Mouse (Mus musculus) midbrain, embryonic 11.5 days (tissue): Measurements from ENCODE around the gene Wfdc16. TPM values are rescaled to one million over a fixed set of nuclear protein-coding genes. Genes with fewer than 3 reads are reported as not detected.
"Not testable (repeated sequence)": the region's sequence is repeated elsewhere in the genome, so short reads cannot be mapped to it uniquely, and the experiment has no call there.

Experiments
- ATAC-seq: fragments of 200-750 bp; cut with Nextera tagmentation; 2 replicates; pipeline ENCODE4 v1.8.0; 2017; ENCODE audit warnings: moderate TSS enrichment, moderate library complexity; ENCODE audit not compliant: low FRiP score
- DNase-seq: peaks from one replicate; pipeline ENCODE4 v3.0.0; 2015; ENCODE audit warnings: low spot score; ENCODE audit errors: missing footprints
- H3K27ac ChIP-seq: fragments of 300-500 bp; sonication (generic); 2 replicates; pipeline ENCODE4 v1.5.1; 2014; ENCODE audit warnings: low read depth, low read length
- H3K27me3 ChIP-seq: fragments of 300-500 bp; sonication (generic); 2 replicates; pipeline ENCODE4 v1.6.1; 2014; ENCODE audit warnings: mild to moderate bottlenecking, low read length, moderate library complexity, mixed read lengths; ENCODE audit not compliant: control insufficient read depth, insufficient read depth
- H3K36me3 ChIP-seq: fragments of 300-500 bp; sonication (generic); 2 replicates; pipeline ENCODE4 v1.6.1; 2014; ENCODE audit warnings: mild to moderate bottlenecking, low read length, moderate library complexity, mixed read lengths; ENCODE audit not compliant: control insufficient read depth, insufficient read depth
- H3K4me1 ChIP-seq: fragments of 300-500 bp; sonication (generic); 2 replicates; pipeline ENCODE4 v1.6.1; 2014; ENCODE audit warnings: low read length; ENCODE audit not compliant: control insufficient read depth, insufficient read depth
- H3K4me2 ChIP-seq: fragments of 300-500 bp; sonication (generic); 2 replicates; pipeline ENCODE4 v1.6.1; 2014; ENCODE audit warnings: mild to moderate bottlenecking, moderate library complexity
- H3K4me3 ChIP-seq: fragments of 300-500 bp; sonication (generic); 2 replicates; pipeline ENCODE4 v1.5.1; 2014; ENCODE audit warnings: low read depth, low read length
- H3K9ac ChIP-seq: fragments of 300-500 bp; sonication (generic); 2 replicates; pipeline ENCODE4 v1.6.1; 2014; ENCODE audit warnings: low read length
- H3K9me3 ChIP-seq: fragments of 300-500 bp; sonication (generic); 2 replicates; pipeline ENCODE4 v1.6.1; 2016; ENCODE audit warnings: low read length; ENCODE audit not compliant: control insufficient read depth
- WGBS: fragments of 180-500 bp; shearing (Covaris S2); extraction: QIAGEN DNeasy Blood & Tissue Kit; methylation state at CpG from one replicate; pipeline ENCODE4 v1.1.7; 2014; 5-methylcytosine and 5-hydroxymethylcytosine counted together
- polyA plus RNA-seq: library from polyadenylated mRNA; unstranded; fragments of >200 nt; fragmentation: Nextera tagmentation; extraction: Ambion mirVana; gene quantifications from 2 replicates; pipeline ENCODE4 v1.2.1, GENCODE M21; 2014

Gene Wfdc16
- polyA plus RNA-seq, 1 experiment from 2014 or later: not detected

GRCm38 (mm10) chr2:164613471-164613870 is 25.1 kb downstream of the Wfdc16 start, which contains the start of the genes Wfdc6b and Wfdc8:
Gene Wfdc6b (plus strand): TSS chr2:164613522.
Gene Wfdc8 (minus strand): TSS chr2:164613626.
- H3K36me3 ChIP-seq, H3K27me3 ChIP-seq, H3K4me3 ChIP-seq, ATAC-seq, H3K9me3 ChIP-seq, DNase-seq, H3K4me2 ChIP-seq, H3K9ac ChIP-seq, H3K4me1 ChIP-seq, H3K27ac ChIP-seq: not testable (repeated sequence)
- 74% methylated on average over 8 of the region's 8 CpGs for WGBS

GRCm38 (mm10) chr2:164608781-164609180 is 29.8 kb downstream of the Wfdc16 start:
- H3K4me1 ChIP-seq: no peaks in the 10 kb centered on the region
- no peaks in the 10 kb centered on the region for H3K9me3 ChIP-seq
- ATAC-seq: no peak
- WGBS: 82% methylated on average over 6 of the region's 6 CpGs
- DNase-seq: no peak
- no peak overlapping the region for H3K4me3 ChIP-seq
- no peak overlapping the region for H3K4me2 ChIP-seq
- no peaks in the 10 kb centered on the region for H3K36me3 ChIP-seq
- no peak overlapping the region for H3K9ac ChIP-seq
- no peaks in the 10 kb centered on the region for H3K27me3 ChIP-seq
- no peak overlapping the region for H3K27ac ChIP-seq

- Histone ChIP-seq H3K36me3 (no peaks in the 10 kb centered on the region), H3K4me1 (no peaks in the 10 kb centered on the region), H3K9ac (no peak overlapping the region), H3K27me3 (no peaks in the 10 kb centered on the region), H3K9me3 (peaks cover 3% of the 10 kb centered on the region; the same call in 1 of the 2 replicates), H3K27ac (no peak overlapping the region), H3K4me3 (no peak overlapping the region), H3K4me2 (no peak overlapping the region)
- no peak for DNase-seq
- 94% methylated on average over 8 of the region's 8 CpGs for WGBS
- ATAC-seq: no peak
These were observed 34.2 kb downstream of the Wfdc16 start for GRCm38 (mm10) chr2:164604411-164604810.

GRCm38 (mm10) chr2:164603482-164603881 is 35.1 kb downstream of the Wfdc16 start:
- Histone ChIP-seq H3K4me2 (no peak overlapping the region), H3K27me3 (no peaks in the 10 kb centered on the region), H3K4me1 (no peaks in the 10 kb centered on the region), H3K36me3 (no peaks in the 10 kb centered on the region), H3K27ac (no peak overlapping the region), H3K4me3 (no peak overlapping the region), H3K9me3 (peaks cover 3% of the 10 kb centered on the region; the same call in 1 of the 2 replicates), H3K9ac (no peak overlapping the region)
- ATAC-seq (no peak), DNase-seq (no peak)
- WGBS: 90% methylated on average over 3 of the region's 3 CpGs

GRCm38 (mm10) chr2:164600179-164600578 is 38.4 kb downstream of the Wfdc16 start:
- no peaks in the 10 kb centered on the region for H3K36me3 ChIP-seq

GRCm38 (mm10) chr2:164593494-164593893 is 45.1 kb downstream of the Wfdc16 start, which contains the start of gene Eppin:
Gene Eppin (minus strand): TSS chr2:164593594.
- ATAC-seq (no peak), DNase-seq (no peak)
- Histone ChIP-seq H3K4me2 (no peak within 1 kb of the TSS), H3K36me3 (no peaks in the 10 kb centered on the region), H3K27me3 (no peaks in the 10 kb centered on the region), H3K9ac (no peak within 1 kb of the TSS), H3K9me3 (no peaks in the 10 kb centered on the region), H3K27ac (no peak within 1 kb of the TSS), H3K4me1 (no peaks in the 10 kb centered on the region), H3K4me3 (no peak within 1 kb of the TSS)
- WGBS: 80% methylated on average over 4 of the region's 4 CpGs

More at GRCm38 (mm10) chr2:164600179-164600578, 38.4 kb downstream of the Wfdc16 start:
- no peaks in the 10 kb centered on the region for H3K4me1 ChIP-seq
- no peak overlapping the region for H3K27ac ChIP-seq
- no peak overlapping the region for H3K4me2 ChIP-seq
- no peak for DNase-seq
- H3K4me3 ChIP-seq: no peak overlapping the region
- whole genome bisulfite sequencing: 71% methylated on average over 3 of the region's 3 CpGs
- peaks cover 3% of the 10 kb centered on the region; the same call in 1 of the 2 replicates for H3K9me3 ChIP-seq
- no peak overlapping the region for H3K9ac ChIP-seq
- no peak for ATAC-seq
- H3K27me3 ChIP-seq: no peaks in the 10 kb centered on the region

- peak; percentile 46; the same call in 1 of the 2 replicates for ATAC-seq
- WGBS: 5% methylated on average over 4 of the region's 4 CpGs
- no peak overlapping the region for H3K27ac ChIP-seq
These were observed 46.6 kb downstream of the Wfdc16 start for GRCm38 (mm10) chr2:164592014-164592413.

GRCm38 (mm10) chr2:164585025-164585725 is 53.4 kb downstream of the Wfdc16 start, which contains the start of gene Wfdc6a:
Gene Wfdc6a (minus strand): TSS chr2:164585447.
- H3K4me2 ChIP-seq: not testable (repeated sequence)

More at GRCm38 (mm10) chr2:164592014-164592413, 46.6 kb downstream of the Wfdc16 start:
- no peaks in the 10 kb centered on the region for H3K27me3 ChIP-seq
- no peak overlapping the region for H3K4me2 ChIP-seq
- H3K4me1 ChIP-seq: no peaks in the 10 kb centered on the region
- peak; percentile 90 for DNase-seq
- H3K4me3 ChIP-seq: no peak overlapping the region
- no peaks in the 10 kb centered on the region for H3K36me3 ChIP-seq
- no peaks in the 10 kb centered on the region for H3K9me3 ChIP-seq
- no peak overlapping the region for H3K9ac ChIP-seq

More at GRCm38 (mm10) chr2:164585025-164585725, 53.4 kb downstream of the Wfdc16 start, which contains the start of gene Wfdc6a:
- H3K27me3 ChIP-seq, H3K36me3 ChIP-seq, H3K9me3 ChIP-seq, DNase-seq, H3K27ac ChIP-seq, H3K4me1 ChIP-seq, ATAC-seq, H3K9ac ChIP-seq, H3K4me3 ChIP-seq: not testable (repeated sequence)
- WGBS: 65% methylated on average over 13 of the region's 13 CpGs
